Mouse (Mus musculus) activated CD4-positive, CD25-positive, alpha-beta regulatory T cell, adult 4 months (primary cell): ENCODE measurements around the gene Tmeff2. TPM values are rescaled to one million over a fixed set of nuclear protein-coding genes. Genes with fewer than 3 reads are reported as not detected.

Source experiments
- ATAC-seq: one replicate; pipeline ENCODE4 v1.8.0; 2017
- polyA plus RNA-seq, 2 experiments: library from polyadenylated mRNA; unstranded; fragments of 100-300 nt; shearing (Covaris generic); gene quantifications; one replicate each; pipeline ENCODE4 v1.2.1; 2017

The Tmeff2 gene
- polyA plus RNA-seq, 2 experiments from 2014 or later: 1.8 TPM; not detected in 1

GRCm38 (mm10) chr1:51216292-51217050, 316.0 kb downstream of the Tmeff2 start:
- no peak for ATAC-seq

- ATAC-seq: no peak
Measured at GRCm38 (mm10) chr1:51217227-51217626, 316.8 kb downstream of the Tmeff2 start.

- ATAC-seq: no peak
Measured at GRCm38 (mm10) chr1:51225156-51225555, 324.7 kb downstream of the Tmeff2 start.
